Mouse (Mus musculus) forebrain, embryonic 11.5 days (tissue): ENCODE measurements at regions not wholly inside any gene's neighbourhood (a gene's known extent, or its start where the extent isn't known, plus 50 kb on each side); places are given as distances from the start of the nearest gene placed in this dataset.

ENCODE experiments used
- ATAC-seq: fragments of 200-750 bp; cut with Nextera tagmentation; replicated peaks from 2 replicates; pipeline ENCODE4 v1.8.0; 2017; ENCODE audit warnings: moderate TSS enrichment; ENCODE audit not compliant: low FRiP score
- DNase-seq: peaks from one replicate; pipeline ENCODE4 v3.0.0-alpha.2; 2017; ENCODE audit warnings: low spot score
- H3K27ac ChIP-seq: fragments of 300-500 bp; sonication (generic); 2 replicates; pipeline ENCODE4 v1.5.1; 2014; ENCODE audit warnings: low read depth, low read length
- H3K27me3 ChIP-seq: fragments of 300-500 bp; sonication (generic); 2 replicates; pipeline ENCODE4 v1.6.1; 2014; ENCODE audit warnings: mild to moderate bottlenecking, low read length, mixed read lengths; ENCODE audit not compliant: control insufficient read depth, insufficient read depth
- H3K36me3 ChIP-seq: fragments of 300-500 bp; sonication (generic); 2 replicates; pipeline ENCODE4 v1.6.1; 2014; ENCODE audit warnings: mild to moderate bottlenecking, low read length, moderate library complexity, mixed read lengths; ENCODE audit not compliant: control insufficient read depth, insufficient read depth
- H3K4me1 ChIP-seq: fragments of 300-500 bp; sonication (generic); replicated peaks from 2 replicates; pipeline ENCODE4 v1.6.1; 2014; ENCODE audit warnings: low read length, mixed read lengths; ENCODE audit not compliant: control insufficient read depth, insufficient read depth
- H3K4me2 ChIP-seq: fragments of 300-500 bp; sonication (generic); 2 replicates; pipeline ENCODE4 v1.6.1; 2014; ENCODE audit warnings: low read depth, mild to moderate bottlenecking, low read length, moderate library complexity, mixed read lengths; ENCODE audit not compliant: severe bottlenecking
- H3K4me3 ChIP-seq: fragments of 300-500 bp; sonication (generic); 2 replicates; pipeline ENCODE4 v1.5.1; 2014; ENCODE audit warnings: low read depth, low read length
- H3K9ac ChIP-seq: fragments of 300-500 bp; sonication (generic); 2 replicates; pipeline ENCODE4 v1.6.1; 2014; ENCODE audit warnings: low read length
- H3K9me3 ChIP-seq: fragments of 300-500 bp; sonication (generic); 2 replicates; pipeline ENCODE4 v1.6.1; 2016; ENCODE audit warnings: low read length, mixed read lengths; ENCODE audit not compliant: control insufficient read depth
- WGBS: fragments of 180-500 bp; shearing (Covaris S2); extraction: QIAGEN DNeasy Blood & Tissue Kit; methylation state at CpG from one replicate; pipeline ENCODE4 v1.1.7; 2014; 5-methylcytosine and 5-hydroxymethylcytosine counted together

- no peak overlapping the region for H3K4me3 ChIP-seq
- H3K27me3 ChIP-seq: no peaks in the 10 kb centered on the region
- H3K9ac ChIP-seq: no peak overlapping the region
- no peak overlapping the region for H3K4me2 ChIP-seq
- no peaks in the 10 kb centered on the region for H3K36me3 ChIP-seq
- ATAC-seq: no peak
- no peak overlapping the region for H3K27ac ChIP-seq
- no peak for DNase-seq
- H3K9me3 ChIP-seq: no peaks in the 10 kb centered on the region
- H3K4me1 ChIP-seq: no peaks in the 10 kb centered on the region
- 75% methylated on average over 5 of the region's 5 CpGs for WGBS
Observed at GRCm38 (mm10) chr12:112318461-112318860, 170.8 kb upstream of the A530016L24Rik start.

GRCm38 (mm10) chr12:112322196-112322595 is 167.1 kb upstream of the A530016L24Rik start:
- DNase-seq (no peak), ATAC-seq (no peak)
- Histone ChIP-seq H3K27me3 (no peaks in the 10 kb centered on the region), H3K4me2 (no peak overlapping the region), H3K27ac (no peak overlapping the region), H3K36me3 (no peaks in the 10 kb centered on the region), H3K9ac (no peak overlapping the region), H3K4me3 (no peak overlapping the region), H3K4me1 (no peaks in the 10 kb centered on the region), H3K9me3 (no peaks in the 10 kb centered on the region)
- WGBS: 97% methylated on average over 2 of the region's 2 CpGs

- Histone ChIP-seq H3K9ac (no peak overlapping the region), H3K4me3 (no peak overlapping the region), H3K27me3 (no peaks in the 10 kb centered on the region), H3K4me1 (peaks cover 27% of the 10 kb centered on the region), H3K9me3 (no peaks in the 10 kb centered on the region), H3K4me2 (no peak overlapping the region), H3K27ac (no peak overlapping the region), H3K36me3 (no peaks in the 10 kb centered on the region)
- ATAC-seq (no peak), DNase-seq (no peak)
- WGBS: 90% methylated on average over 8 of the region's 8 CpGs
Observed at GRCm38 (mm10) chr12:112327411-112327810, 161.8 kb upstream of the A530016L24Rik start.

- 28% methylated on average over 8 of the region's 8 CpGs for WGBS
- Histone ChIP-seq H3K4me2 (peak overlapping the region; percentile 41), H3K36me3 (no peaks in the 10 kb centered on the region), H3K4me3 (no peak overlapping the region), H3K9me3 (no peaks in the 10 kb centered on the region), H3K4me1 (peaks cover 41% of the 10 kb centered on the region), H3K9ac (peak overlapping the region; percentile 52), H3K27me3 (no peaks in the 10 kb centered on the region), H3K27ac (peak overlapping the region; percentile 93)
- ATAC-seq: peak; percentile 34
- DNase-seq: no peak
Observed at GRCm38 (mm10) chr12:112328809-112329575, 160.3 kb upstream of the A530016L24Rik start.

GRCm38 (mm10) chr12:112329701-112330301 is 159.4 kb upstream of the A530016L24Rik start:
- no peak overlapping the region for H3K4me3 ChIP-seq
- peak; percentile 74 for DNase-seq
- no peaks in the 10 kb centered on the region for H3K9me3 ChIP-seq
- H3K27me3 ChIP-seq: no peaks in the 10 kb centered on the region
- H3K27ac ChIP-seq: peak overlapping the region; percentile 93
- peaks cover 46% of the 10 kb centered on the region for H3K4me1 ChIP-seq
- peak overlapping the region; percentile 41 for H3K4me2 ChIP-seq
- no peaks in the 10 kb centered on the region for H3K36me3 ChIP-seq
- peak overlapping the region; percentile 52 for H3K9ac ChIP-seq
- ATAC-seq: peak; percentile 21
- 11% methylated on average over 18 of the region's 18 CpGs for WGBS

- Histone ChIP-seq H3K9me3 (no peaks in the 10 kb centered on the region), H3K36me3 (no peaks in the 10 kb centered on the region), H3K27me3 (no peaks in the 10 kb centered on the region), H3K9ac (peak overlapping the region; percentile 1; the same call in 1 of the 2 replicates), H3K4me1 (peaks cover 54% of the 10 kb centered on the region), H3K4me3 (no peak overlapping the region), H3K4me2 (no peak overlapping the region), H3K27ac (peak overlapping the region; percentile 93; the same call in 1 of the 2 replicates)
- WGBS: 59% methylated on average over 5 of the region's 5 CpGs
- ATAC-seq (no peak), DNase-seq (no peak)
Observed at GRCm38 (mm10) chr12:112330557-112330956, 158.7 kb upstream of the A530016L24Rik start.

GRCm38 (mm10) chr12:112331061-112331460 is 158.2 kb upstream of the A530016L24Rik start:
- H3K4me2 ChIP-seq: no peak overlapping the region
- H3K36me3 ChIP-seq: no peaks in the 10 kb centered on the region
- 75% methylated on average over 16 of the region's 16 CpGs for WGBS
- H3K27ac ChIP-seq: peak overlapping the region; percentile 93; the same call in 1 of the 2 replicates
- no peak overlapping the region for H3K4me3 ChIP-seq
- no peaks in the 10 kb centered on the region for H3K27me3 ChIP-seq
- H3K9me3 ChIP-seq: no peaks in the 10 kb centered on the region
- DNase-seq (no peak), ATAC-seq (no peak)
- H3K9ac ChIP-seq: no peak overlapping the region; the same call in 1 of the 2 replicates
- peaks cover 59% of the 10 kb centered on the region for H3K4me1 ChIP-seq

GRCm38 (mm10) chr12:112333125-112334079 is 155.8 kb upstream of the A530016L24Rik start:
- H3K4me1 ChIP-seq: peaks cover 74% of the 10 kb centered on the region
- H3K9me3 ChIP-seq: no peaks in the 10 kb centered on the region
- peak overlapping the region; percentile 43 for H3K9ac ChIP-seq
- H3K4me3 ChIP-seq: no peak overlapping the region
- DNase-seq (peak; percentile 86), ATAC-seq (peak; percentile 63)
- H3K36me3 ChIP-seq: no peaks in the 10 kb centered on the region
- 28% methylated on average over 19 of the region's 19 CpGs for WGBS
- no peaks in the 10 kb centered on the region for H3K27me3 ChIP-seq
- peak overlapping the region; percentile 20; the same call in 1 of the 2 replicates for H3K4me2 ChIP-seq
- peak overlapping the region; percentile 97 for H3K27ac ChIP-seq
